Mouse (Mus musculus) liver, embryonic 12.5 days (tissue): ENCODE results near the gene Calm4. TPM values are rescaled to one million over a fixed set of nuclear protein-coding genes. Genes with fewer than 3 reads are reported as not detected.

Source experiments
- ATAC-seq: fragments of 200-750 bp; cut with Nextera tagmentation; 2 replicates; pipeline ENCODE4 v1.8.0; 2017; ENCODE audit warnings: moderate number of reproducible peaks, mild to moderate bottlenecking, moderate library complexity
- H3K27ac ChIP-seq: fragments of 300-500 bp; sonication (generic); 2 replicates; pipeline ENCODE4 v1.5.1; 2016; ENCODE audit warnings: mild to moderate bottlenecking
- H3K27me3 ChIP-seq: fragments of 300-500 bp; sonication (generic); replicated peaks from 2 replicates; pipeline ENCODE4 v1.6.1; 2016; ENCODE audit warnings: mild to moderate bottlenecking, moderate library complexity
- H3K36me3 ChIP-seq: fragments of 300-500 bp; sonication (generic); 2 replicates; pipeline ENCODE4 v1.6.1; 2016; ENCODE audit warnings: mild to moderate bottlenecking, moderate library complexity
- H3K4me1 ChIP-seq: fragments of 300-500 bp; sonication (generic); 2 replicates; pipeline ENCODE4 v1.6.1; 2016
- H3K4me2 ChIP-seq: fragments of 300-500 bp; sonication (generic); 2 replicates; pipeline ENCODE4 v1.6.1; 2016; ENCODE audit warnings: mild to moderate bottlenecking, moderate library complexity
- H3K4me3 ChIP-seq: fragments of 300-500 bp; sonication (generic); 2 replicates; pipeline ENCODE4 v1.5.1; 2016; ENCODE audit warnings: mild to moderate bottlenecking, moderate library complexity
- H3K9ac ChIP-seq: fragments of 300-500 bp; sonication (generic); 2 replicates; pipeline ENCODE4 v1.6.1; 2016; ENCODE audit warnings: mild to moderate bottlenecking, moderate library complexity
- H3K9me3 ChIP-seq: fragments of 300-500 bp; sonication (generic); replicated peaks from 2 replicates; pipeline ENCODE4 v1.6.1; 2016; ENCODE audit warnings: mild to moderate bottlenecking, moderate library complexity
- WGBS: fragments of 180-500 bp; shearing (Covaris S2); methylation state at CpG from one replicate; pipeline ENCODE4 v1.1.7; 2016; ENCODE audit not compliant: insufficient replicate concordance; 5-methylcytosine and 5-hydroxymethylcytosine counted together
- polyA plus RNA-seq: library from polyadenylated mRNA; unstranded; fragments of >200 nt; fragmentation: Nextera tagmentation; extraction: Ambion mirVana; gene quantifications from 2 replicates; pipeline ENCODE4 v1.2.1, GENCODE M21; 2016

Calm4 gene
- polyA plus RNA-seq, 1 experiment from 2014 or later = not detected

DNA sequence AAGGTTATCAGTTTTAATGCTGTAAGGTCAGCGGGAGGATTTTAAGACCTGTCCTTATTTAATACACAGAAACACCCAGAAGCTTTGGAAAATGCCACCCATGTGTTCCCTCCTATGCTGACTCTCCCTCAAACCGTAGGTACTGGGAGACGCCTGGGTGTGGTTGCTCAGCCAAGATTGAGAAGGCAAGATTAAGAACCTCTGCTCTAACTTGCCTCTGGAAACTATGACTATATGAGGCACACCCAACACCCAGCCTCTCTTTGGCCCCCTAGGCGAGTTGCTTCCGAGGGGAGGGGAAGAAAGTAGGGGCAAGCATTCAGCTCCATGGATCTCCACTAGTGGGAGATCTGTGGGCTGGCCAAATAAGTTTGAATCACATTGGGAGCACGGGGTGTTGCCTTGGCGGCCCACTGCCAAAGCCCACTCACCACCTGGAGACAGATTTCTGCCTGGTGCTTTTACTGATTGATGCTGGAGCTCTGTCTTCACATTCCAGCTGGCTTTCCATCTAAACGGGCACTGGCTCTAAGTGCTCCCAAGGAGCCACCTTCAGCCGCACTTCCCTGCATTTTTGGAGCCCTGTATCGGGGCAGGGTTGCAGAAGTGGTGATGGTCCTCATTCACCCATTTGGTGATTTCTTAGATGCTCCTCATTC is 25.5 kb downstream of the Calm4 start:
- ATAC-seq = peak; percentile 69
- 0 out of 2 replicates have a peak overlapping the region, but pooled peaks have one; percentile 23 for H3K9ac ChIP-seq
- peak overlapping the region; percentile 56 for H3K27ac ChIP-seq

DNA sequence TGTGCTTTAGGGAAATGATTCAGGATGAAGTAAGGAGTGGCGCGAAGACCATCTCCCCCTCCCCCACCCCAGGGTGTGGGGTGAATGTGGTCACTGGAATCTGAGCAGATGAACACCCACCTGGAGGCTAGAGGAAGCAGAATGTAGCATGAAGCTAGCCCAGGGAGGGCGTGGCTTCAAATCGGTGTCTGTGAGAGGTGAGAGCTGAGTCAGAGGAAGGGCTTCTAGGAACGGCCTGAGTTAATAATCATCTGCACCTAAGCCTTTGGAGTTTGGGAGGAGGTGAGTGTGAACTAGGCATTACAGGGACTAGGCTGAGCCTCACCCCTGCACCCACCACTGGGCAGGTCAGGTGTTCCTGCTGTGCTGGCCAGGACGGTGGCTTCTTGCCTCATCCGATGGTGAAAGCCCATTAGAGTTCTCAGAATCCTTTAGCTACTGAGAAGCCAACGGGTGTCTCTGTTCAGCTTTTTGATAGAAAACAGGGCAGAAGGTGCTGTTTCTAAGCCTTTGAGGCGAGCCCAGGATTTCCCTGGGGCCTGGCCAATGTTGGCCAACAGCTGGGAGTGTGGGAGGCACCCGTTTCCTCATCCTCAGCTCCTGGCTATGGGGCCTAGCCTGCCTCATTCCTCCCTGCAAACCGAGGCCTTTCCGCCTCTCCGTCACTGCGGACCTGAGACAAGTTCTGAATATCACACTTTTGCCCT is 28.2 kb downstream of the Calm4 start:
- Histone ChIP-seq H3K4me1 (peaks cover 97% of the 10 kb centered on the region), H3K36me3 (no peaks in the 10 kb centered on the region), H3K9ac (peak overlapping the region; percentile 62), H3K4me2 (peak overlapping the region; percentile 68), H3K4me3 (peak overlapping the region; percentile 29; the same call in 1 of the 2 replicates), H3K27ac (peak overlapping the region; percentile 98), H3K9me3 (no peaks in the 10 kb centered on the region), H3K27me3 (no peaks in the 10 kb centered on the region)
- peak; percentile 9 for ATAC-seq
- 52% methylated on average over 14 of the region's 14 CpGs for WGBS

More for the DNA sequence above, 25.5 kb downstream of the Calm4 start:
- peaks cover 75% of the 10 kb centered on the region for H3K4me1 ChIP-seq
- no peaks in the 10 kb centered on the region for H3K9me3 ChIP-seq
- WGBS = 58% methylated on average over 10 of the region's 10 CpGs
- no peaks in the 10 kb centered on the region for H3K36me3 ChIP-seq
- H3K4me3 ChIP-seq = no peak overlapping the region
- H3K4me2 ChIP-seq = peak overlapping the region; percentile 51
- H3K27me3 ChIP-seq = no peaks in the 10 kb centered on the region

DNA sequence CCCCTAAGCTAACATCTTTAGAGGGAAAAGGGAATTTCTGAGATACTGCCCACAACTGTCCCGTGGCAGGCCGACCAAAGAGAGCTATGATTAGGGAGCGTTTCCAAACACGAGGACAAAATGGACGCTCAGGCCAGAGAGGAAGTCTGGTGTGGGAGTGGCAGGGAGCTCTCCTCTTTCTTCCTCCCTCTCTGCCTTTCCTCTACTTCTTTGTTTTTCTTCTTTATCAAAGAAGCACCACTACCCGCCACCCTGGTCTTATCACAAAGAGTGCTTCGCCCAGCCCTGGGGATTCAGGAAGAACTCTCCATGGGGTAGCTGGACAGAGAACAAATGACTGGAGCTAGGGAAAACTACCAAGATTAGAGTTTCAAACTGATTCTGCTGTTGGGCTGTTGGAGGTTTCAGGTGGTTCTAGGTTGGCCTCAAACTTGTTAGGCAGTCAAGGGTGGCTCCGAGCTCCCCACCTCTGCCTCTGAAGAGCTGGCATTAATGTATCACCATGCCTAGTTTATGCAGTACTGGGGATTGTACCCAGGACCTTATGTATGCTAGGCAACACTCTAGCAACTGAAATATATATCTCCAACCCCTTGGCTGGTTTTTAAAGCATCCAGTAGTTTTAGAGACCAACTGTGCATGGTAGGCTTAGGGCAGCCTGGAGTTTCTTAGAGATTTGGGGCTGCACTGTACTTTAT is 28.9 kb downstream of the Calm4 start:
- peak overlapping the region; percentile 29 for H3K4me3 ChIP-seq

DNA sequence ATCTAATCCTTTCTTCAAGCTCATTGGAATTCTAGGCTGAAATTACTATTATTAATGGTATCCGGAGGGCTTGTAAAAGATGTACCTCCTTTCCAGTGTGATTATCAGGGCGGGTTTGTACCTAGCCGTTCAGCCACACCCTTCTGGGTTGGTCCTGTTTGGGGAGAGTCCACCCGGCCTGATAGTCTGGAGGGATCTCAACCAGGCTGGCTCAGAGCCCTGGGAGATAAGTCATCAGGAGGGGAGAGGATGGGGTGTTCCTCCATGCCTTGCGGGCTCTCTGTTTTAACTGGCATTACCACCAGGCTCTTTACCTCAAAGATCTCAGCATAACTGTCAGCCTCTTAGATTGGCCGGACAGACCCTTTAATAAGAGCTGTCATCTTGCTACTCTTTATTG is 29.6 kb downstream of the Calm4 start:
- peak overlapping the region; percentile 51 for H3K9ac ChIP-seq
- H3K4me3 ChIP-seq = peak overlapping the region; percentile 29
- 26% methylated on average over 6 of the region's 6 CpGs for WGBS
- H3K27me3 ChIP-seq = no peaks in the 10 kb centered on the region
- no peaks in the 10 kb centered on the region for H3K36me3 ChIP-seq
- H3K4me1 ChIP-seq = peaks cover 95% of the 10 kb centered on the region
- peak overlapping the region; percentile 98 for H3K27ac ChIP-seq
- ATAC-seq = peak; percentile 92
- H3K9me3 ChIP-seq = no peaks in the 10 kb centered on the region
- H3K4me2 ChIP-seq = peak overlapping the region; percentile 68

More for the DNA sequence above, 28.9 kb downstream of the Calm4 start:
- 25% methylated on average over 8 of the region's 8 CpGs for WGBS
- H3K36me3 ChIP-seq = no peaks in the 10 kb centered on the region
- peak overlapping the region; percentile 62 for H3K9ac ChIP-seq
- H3K27ac ChIP-seq = peak overlapping the region; percentile 98
- no peaks in the 10 kb centered on the region for H3K27me3 ChIP-seq
- peak; percentile 64 for ATAC-seq
- peaks cover 95% of the 10 kb centered on the region for H3K4me1 ChIP-seq
- peak overlapping the region; percentile 68 for H3K4me2 ChIP-seq
- no peaks in the 10 kb centered on the region for H3K9me3 ChIP-seq

DNA sequence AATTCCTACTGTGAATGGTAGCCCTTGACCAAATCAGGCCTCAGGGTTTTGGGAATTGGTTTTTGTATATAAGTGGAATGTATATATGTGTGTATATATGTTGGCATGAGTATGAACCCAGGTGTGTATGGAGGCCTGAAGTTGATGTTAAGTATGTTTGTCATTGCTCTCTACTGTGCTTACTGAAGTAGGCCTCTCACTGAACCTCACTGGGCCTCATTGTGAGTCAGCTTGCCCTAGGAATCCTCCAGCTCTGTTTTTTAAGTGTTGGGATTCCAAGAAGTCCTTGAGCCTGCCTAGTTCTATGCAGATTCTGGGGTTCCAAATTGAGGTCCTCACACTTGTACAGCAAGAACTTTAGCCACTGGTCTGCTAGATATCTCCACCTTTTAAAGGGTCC is 32.3 kb downstream of the Calm4 start:
- peak overlapping the region; percentile 62 for H3K27ac ChIP-seq
- no peak overlapping the region for H3K9ac ChIP-seq
- H3K4me2 ChIP-seq = no peak overlapping the region
- H3K4me3 ChIP-seq = no peak overlapping the region
- H3K36me3 ChIP-seq = no peaks in the 10 kb centered on the region
- peaks cover 82% of the 10 kb centered on the region for H3K4me1 ChIP-seq
- H3K27me3 ChIP-seq = no peaks in the 10 kb centered on the region
- no peaks in the 10 kb centered on the region for H3K9me3 ChIP-seq
- ATAC-seq = no peak

DNA sequence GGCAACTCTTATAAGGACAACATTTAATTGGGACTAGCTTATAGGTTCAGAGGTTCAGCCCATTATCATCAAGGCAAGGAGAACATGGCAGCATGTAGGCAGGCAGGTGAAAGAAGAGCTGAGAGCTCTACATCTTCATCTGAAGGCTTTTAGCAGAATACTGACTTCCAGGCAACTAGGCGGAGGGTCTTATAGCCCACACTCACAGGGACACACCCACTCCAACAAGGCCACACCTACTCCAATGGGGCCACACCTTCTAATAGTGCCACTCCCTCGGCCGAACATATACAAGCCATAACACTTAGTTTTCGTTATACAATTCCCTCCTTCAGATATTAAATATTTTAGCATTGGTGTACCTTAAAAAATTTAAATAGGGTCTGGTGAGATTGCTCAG is 35.3 kb downstream of the Calm4 start:
- peak; percentile 58; the same call in 1 of the 2 replicates for ATAC-seq
- Histone ChIP-seq H3K4me3 (no peak overlapping the region), H3K9ac (no peak overlapping the region), H3K27me3 (no peaks in the 10 kb centered on the region), H3K4me1 (peaks cover 67% of the 10 kb centered on the region), H3K4me2 (0 out of 2 replicates have a peak overlapping the region, but pooled peaks have one; percentile 2), H3K9me3 (no peaks in the 10 kb centered on the region), H3K27ac (no peak overlapping the region), H3K36me3 (no peaks in the 10 kb centered on the region)
- WGBS = 77% methylated on average over 4 of the region's 4 CpGs

DNA sequence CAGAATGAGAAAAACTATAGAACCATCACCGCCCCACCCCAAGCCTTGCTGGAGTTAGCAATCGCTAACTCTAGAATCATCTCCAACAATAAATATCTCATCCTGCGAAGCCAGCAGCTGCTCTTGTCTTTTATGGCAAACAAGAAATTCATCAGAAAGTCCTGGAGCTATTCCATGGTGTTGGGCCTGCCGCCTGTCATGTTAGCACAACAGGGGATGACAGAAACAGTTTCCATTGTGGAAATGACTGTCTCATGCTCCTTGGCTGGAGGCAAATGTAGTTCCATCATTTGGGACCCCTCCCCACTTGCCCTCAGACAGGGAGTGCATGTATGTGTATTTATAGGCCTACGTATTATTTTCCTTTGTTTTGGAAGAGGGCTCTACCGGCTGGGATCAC is 38.9 kb downstream of the Calm4 start:
- Histone ChIP-seq H3K4me3 (no peak overlapping the region), H3K36me3 (peaks cover 12% of the 10 kb centered on the region), H3K4me1 (peaks cover 35% of the 10 kb centered on the region), H3K4me2 (no peak overlapping the region), H3K9ac (no peak overlapping the region), H3K27me3 (no peaks in the 10 kb centered on the region), H3K27ac (peak overlapping the region; percentile 8; the same call in 1 of the 2 replicates), H3K9me3 (no peaks in the 10 kb centered on the region)
- no peak for ATAC-seq
- 82% methylated on average over 6 of the region's 6 CpGs for WGBS

DNA sequence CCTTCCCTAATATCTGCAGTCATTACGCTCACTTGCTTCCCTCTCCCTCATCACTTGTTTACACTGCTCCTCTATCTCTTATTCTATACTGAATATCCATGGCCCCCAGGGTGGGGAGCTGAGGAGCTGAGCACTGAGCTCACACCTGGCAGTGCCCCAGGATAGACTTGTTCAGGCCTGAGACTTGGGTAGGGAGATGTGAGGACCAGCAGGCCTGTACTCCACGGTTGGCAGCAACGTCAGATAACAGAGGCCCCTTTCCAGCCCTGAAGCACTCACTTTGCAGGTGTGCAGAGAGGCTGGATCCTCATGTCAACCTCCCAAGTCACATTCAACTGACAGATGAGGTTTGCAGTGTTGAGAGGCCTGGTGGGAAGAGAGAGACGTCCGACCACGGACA is 39.6 kb downstream of the Calm4 start:
- H3K4me1 ChIP-seq = peaks cover 27% of the 10 kb centered on the region
- H3K27ac ChIP-seq = peak overlapping the region; percentile 8; the same call in 1 of the 2 replicates
- 55% methylated on average over 6 of the region's 6 CpGs for WGBS
- peak; percentile 57 for ATAC-seq
- no peaks in the 10 kb centered on the region for H3K27me3 ChIP-seq
- H3K9ac ChIP-seq = no peak overlapping the region; the same call in 1 of the 2 replicates
- no peaks in the 10 kb centered on the region for H3K9me3 ChIP-seq
- no peak overlapping the region for H3K4me3 ChIP-seq
- no peak overlapping the region for H3K4me2 ChIP-seq
- H3K36me3 ChIP-seq = peaks cover 20% of the 10 kb centered on the region

DNA sequence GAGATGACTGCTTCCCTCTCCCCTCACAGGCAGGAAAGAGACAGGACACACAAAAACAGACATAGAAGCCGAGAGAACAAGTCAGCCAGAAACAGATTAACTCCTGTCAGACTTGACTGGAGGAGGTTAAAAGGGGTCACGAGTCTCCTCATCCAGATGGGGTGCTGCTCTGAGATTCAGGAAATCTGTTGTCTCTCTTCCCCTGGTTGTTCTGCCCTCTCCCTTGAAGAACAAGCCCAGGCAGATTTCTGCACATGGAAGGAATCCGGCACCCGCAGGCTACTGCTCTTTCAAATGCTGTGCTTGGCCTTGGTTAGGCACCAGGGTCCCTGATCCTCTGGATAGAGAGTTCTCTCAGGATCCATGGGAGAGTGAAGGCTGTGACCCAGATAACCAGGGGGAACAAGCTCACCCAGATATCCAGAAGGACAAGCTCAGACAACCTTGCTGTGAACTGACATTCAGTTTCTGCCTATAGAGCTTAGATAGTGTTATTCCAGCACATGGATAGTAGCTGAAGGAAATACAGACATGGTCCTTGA is 40.2 kb downstream of the Calm4 start:
- Histone ChIP-seq H3K27ac (no peak overlapping the region), H3K4me3 (no peak overlapping the region), H3K4me2 (no peak overlapping the region), H3K4me1 (peaks cover 22% of the 10 kb centered on the region), H3K27me3 (no peaks in the 10 kb centered on the region), H3K9me3 (no peaks in the 10 kb centered on the region), H3K9ac (no peak overlapping the region), H3K36me3 (peaks cover 25% of the 10 kb centered on the region)
- 69% methylated on average over 4 of the region's 4 CpGs for WGBS
- ATAC-seq = no peak

DNA sequence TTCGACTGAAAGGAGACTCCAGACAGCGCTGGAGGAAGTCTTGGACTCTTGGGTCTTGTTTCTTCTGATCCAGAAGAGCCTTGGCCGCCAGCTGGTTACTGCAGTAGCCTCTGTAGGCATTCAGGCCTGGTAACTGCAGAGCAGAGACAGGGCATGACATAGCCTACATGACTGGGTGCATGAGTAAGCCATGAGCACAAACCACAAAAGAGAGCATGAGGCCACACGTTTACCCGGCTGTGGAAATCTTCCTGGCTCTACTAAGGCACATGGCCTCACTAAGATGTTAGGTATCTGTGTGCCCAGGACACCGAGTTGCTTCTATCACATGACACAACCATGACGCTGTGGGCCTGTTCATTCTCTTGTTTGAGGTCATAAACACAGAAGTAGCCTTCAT is 49.1 kb downstream of the Calm4 start:
- no peak for ATAC-seq
- 86% methylated on average over 7 of the region's 7 CpGs for WGBS
- Histone ChIP-seq H3K4me1 (peaks cover 26% of the 10 kb centered on the region), H3K9ac (no peak overlapping the region), H3K9me3 (no peaks in the 10 kb centered on the region), H3K27me3 (no peaks in the 10 kb centered on the region), H3K4me3 (no peak overlapping the region), H3K36me3 (peaks cover 84% of the 10 kb centered on the region), H3K27ac (no peak overlapping the region), H3K4me2 (no peak overlapping the region)
